Mouse (Mus musculus) CH12.LX (cell line): ENCODE measurements around the gene Olfr619. TPM values are rescaled to one million over a fixed set of nuclear protein-coding genes. Genes with fewer than 3 reads are reported as not detected.

Source experiments
- DNase-seq: peaks from one replicate; pipeline ENCODE4 v3.0.0-alpha.2; 2013; ENCODE audit errors: extremely low read depth
- H3K27ac ChIP-seq: 2 replicates; pipeline ENCODE4 v1.5.1; 2012; ENCODE audit warnings: low read depth, mild to moderate bottlenecking, control low read depth, moderate library complexity; ENCODE audit not compliant: insufficient read depth
- H3K27me3 ChIP-seq: replicated peaks from 2 replicates; pipeline ENCODE3; 2012; ENCODE audit warnings: inconsistent platforms
- H3K36me3 ChIP-seq, 2 experiments: replicated peaks in 1 of 2; 2 replicates each; pipeline versions ENCODE3 to v1.6.1; 2012; ENCODE audit warnings: inconsistent platforms in 1 of 2, low read length in 1 of 2, mild to moderate bottlenecking in 1 of 2, mixed read lengths in 1 of 2, moderate library complexity in 1 of 2; ENCODE audit not compliant: control insufficient read depth in 1 of 2, insufficient read depth in 1 of 2
- H3K4me1 ChIP-seq, 2 experiments: 2 replicates each; pipeline ENCODE4 v1.6.1; 2012; ENCODE audit warnings: inconsistent platforms in 1 of 2, moderate library complexity in 1 of 2; ENCODE audit not compliant: insufficient read depth in 2 of 2, control insufficient read depth in 1 of 2
- H3K4me2 ChIP-seq: 2 replicates; pipeline ENCODE4 v1.6.1; 2012; ENCODE audit warnings: low read depth, mild to moderate bottlenecking, control low read depth; ENCODE audit not compliant: poor library complexity, insufficient read depth, severe bottlenecking
- H3K4me3 ChIP-seq, 3 experiments: fragments of 150-350 bp in 1 of 3; sonication (generic) in 1 of 3; replicated peaks in 1 of 3; 2 replicates each; pipeline versions ENCODE3 to v1.5.1; 2011 to 2012; ENCODE audit warnings: low read depth in 2 of 3, low read length in 2 of 3, mild to moderate bottlenecking in 2 of 3, moderate library complexity in 2 of 3, control low read depth in 1 of 3, improper control_type of control experiment in 1 of 3, inconsistent platforms in 1 of 3, mixed read lengths in 1 of 3; ENCODE audit not compliant: poor library complexity in 1 of 3
- H3K79me2 ChIP-seq: replicated peaks from 2 replicates; pipeline ENCODE4 v1.6.1; 2012; ENCODE audit warnings: mild to moderate bottlenecking, moderate library complexity; ENCODE audit not compliant: control insufficient read depth, poor library complexity, insufficient read depth, severe bottlenecking; ENCODE audit errors: extremely low read depth
- H3K9ac ChIP-seq: 2 replicates; pipeline ENCODE4 v1.6.1; 2012; ENCODE audit warnings: low read depth, mild to moderate bottlenecking, control low read depth, moderate library complexity; ENCODE audit not compliant: insufficient read depth
- H3K9me3 ChIP-seq: replicated peaks from 2 replicates; pipeline ENCODE3; 2012; ENCODE audit warnings: low read length, inconsistent platforms, mixed read lengths
- CHD2 ChIP-seq: IDR thresholded peaks from 2 replicates; pipeline ENCODE4 v1.6.1; 2011; ENCODE audit warnings: low read length, improper control_type of control experiment
- E2F4 ChIP-seq: IDR thresholded peaks from 2 replicates; pipeline ENCODE4 v1.6.1; 2011; ENCODE audit warnings: low read depth, low read length, improper control_type of control experiment; ENCODE audit not compliant: insufficient replicate concordance
- EP300 ChIP-seq: IDR thresholded peaks from 2 replicates; pipeline ENCODE4 v1.6.1; 2011; ENCODE audit warnings: low read length, improper control_type of control experiment
- ETS1 ChIP-seq: conservative IDR thresholded peaks from 2 replicates; pipeline ENCODE4 v1.6.1; 2012; ENCODE audit warnings: low read depth, mild to moderate bottlenecking, inconsistent platforms, low read length, improper control_type of control experiment, moderate library complexity
- GABPA ChIP-seq: IDR thresholded peaks from 2 replicates; pipeline ENCODE4 v1.6.1; 2012; ENCODE audit warnings: low read depth, low read length, improper control_type of control experiment, inconsistent platforms; ENCODE audit not compliant: insufficient replicate concordance
- IRF4 ChIP-seq: IDR thresholded peaks from 2 replicates; pipeline ENCODE4 v1.6.1; 2014; ENCODE audit warnings: low read depth, mild to moderate bottlenecking, inconsistent platforms, low read length, improper control_type of control experiment
- JUN ChIP-seq: IDR thresholded peaks from 2 replicates; pipeline ENCODE4 v1.6.1; 2011; ENCODE audit warnings: low read depth, mild to moderate bottlenecking, low read length, improper control_type of control experiment, moderate library complexity; ENCODE audit not compliant: insufficient read depth
- KAT2A ChIP-seq: IDR thresholded peaks from 2 replicates; pipeline ENCODE4 v1.6.1; 2012; ENCODE audit warnings: low read length, improper control_type of control experiment, inconsistent platforms; ENCODE audit not compliant: insufficient replicate concordance
- MAX ChIP-seq: IDR thresholded peaks from 2 replicates; pipeline ENCODE4 v1.6.1; 2011; ENCODE audit warnings: low read length, improper control_type of control experiment
- MAZ ChIP-seq: IDR thresholded peaks from 2 replicates; pipeline ENCODE4 v1.6.1; 2012; ENCODE audit warnings: low read depth, mild to moderate bottlenecking, inconsistent platforms, low read length, improper control_type of control experiment, moderate library complexity
- MEF2A ChIP-seq: IDR thresholded peaks from 2 replicates; pipeline ENCODE4 v1.6.1; 2014; ENCODE audit warnings: low read depth, mild to moderate bottlenecking, inconsistent platforms, low read length, improper control_type of control experiment, borderline replicate concordance
- MYC ChIP-seq: IDR thresholded peaks from 2 replicates; pipeline ENCODE4 v1.6.1; 2011; ENCODE audit warnings: low read depth, mild to moderate bottlenecking, improper control_type of control experiment, low read length
- NELFE ChIP-seq: IDR thresholded peaks from 2 replicates; pipeline ENCODE4 v1.6.1; 2011; ENCODE audit warnings: low read depth, low read length, improper control_type of control experiment
- RAD21 ChIP-seq: IDR thresholded peaks from 2 replicates; pipeline ENCODE4 v1.6.1; 2011; ENCODE audit warnings: low read depth, mild to moderate bottlenecking, low read length, improper control_type of control experiment, moderate library complexity
- SIN3A ChIP-seq: IDR thresholded peaks from 2 replicates; pipeline ENCODE4 v1.6.1; 2012; ENCODE audit warnings: low read length, improper control_type of control experiment, inconsistent platforms
- SMC3 ChIP-seq: IDR thresholded peaks from 2 replicates; pipeline ENCODE4 v1.6.1; 2011; ENCODE audit warnings: low read depth, low read length, improper control_type of control experiment
- UBTF ChIP-seq: IDR thresholded peaks from 2 replicates; pipeline ENCODE4 v1.6.1; 2012; ENCODE audit warnings: low read depth, mild to moderate bottlenecking, inconsistent platforms, low read length, improper control_type of control experiment, moderate library complexity
- USF1 ChIP-seq: IDR thresholded peaks from 2 replicates; pipeline ENCODE4 v1.6.1; 2014; ENCODE audit warnings: low read depth, mild to moderate bottlenecking, inconsistent platforms, low read length, improper control_type of control experiment
- USF2 ChIP-seq: conservative IDR thresholded peaks from 2 replicates; pipeline ENCODE4 v1.6.1; 2011; ENCODE audit warnings: low read depth, low read length, improper control_type of control experiment
- ZC3H11A ChIP-seq: IDR thresholded peaks from 2 replicates; pipeline ENCODE4 v1.6.1; 2012; ENCODE audit warnings: low read depth, mild to moderate bottlenecking, inconsistent platforms, low read length, improper control_type of control experiment
- ZNF384 ChIP-seq: IDR thresholded peaks from 2 replicates; pipeline ENCODE4 v1.6.1; 2012; ENCODE audit warnings: low read depth, low read length, improper control_type of control experiment, inconsistent platforms
- dilution Hi-C: fragments of 300-500 bp; cut with MboI; formaldehyde crosslinking; loops from 2 replicates; pipeline ENCODE4 v1.14.3; 2020; ENCODE audit warnings: low sequenced_read_pairs; ENCODE audit not compliant: extremely low pct_unique_long_range_greater_than_20kb, extremely low pct_ligation_motif_present
- in situ Hi-C: fragments of 300-500 bp; cut with MboI; formaldehyde crosslinking; loops from 3 replicates; pipeline ENCODE4 v1.14.3; 2019; ENCODE audit warnings: low sequenced_read_pairs, low pct_ligation_motif_present, low pct_unique_long_range_greater_than_20kb, mixed read lengths
- polyA plus RNA-seq: library from polyadenylated mRNA; unstranded; fragments of >175 nt; gene quantifications from 2 replicates; pipeline ENCODE4 v1.2.1, GENCODE M21; 2012; ENCODE audit warnings: low read depth; ENCODE audit not compliant: insufficient read length
- total RNA-seq, 2 experiments: library from RNA; depleted of rRNA; stranded (reverse); fragments of 300-350 nt in 1 of 2; fragments of >200 nt in 1 of 2; gene quantifications; 2 replicates each; pipeline ENCODE4 v1.2.3; 2012 to 2014

Olfr619 gene
- total and polyA plus RNA-seq, 3 experiments: not detected

DNA sequence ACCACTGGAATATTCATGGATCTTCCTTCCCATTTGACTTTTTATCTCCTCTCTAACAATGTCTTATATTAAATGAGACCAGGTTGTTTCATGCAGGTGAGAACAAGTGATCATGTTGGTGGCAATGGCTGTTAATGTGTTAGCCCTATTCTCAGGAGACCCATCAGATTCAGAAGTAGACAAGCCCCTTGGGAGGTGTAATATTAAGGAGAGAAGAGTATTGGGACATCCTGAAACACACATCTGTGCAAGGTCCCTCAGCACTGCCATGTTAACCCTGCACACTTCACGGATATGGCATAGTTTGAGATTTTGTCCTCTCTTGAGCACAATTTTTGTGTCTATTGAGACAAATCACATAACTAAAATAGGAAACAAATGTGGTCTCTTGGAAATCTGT is 42.2 kb downstream of the Olfr619 start, which contains the start of gene Olfr622:
Gene Olfr622, minus strand, starts transcription at position 101 of the 400 bp plus-strand sequence.
- no peak for DNase-seq
- no peaks in the 10 kb centered on the region for H3K79me2 ChIP-seq
- TF ChIP-seq IRF4 (no peak), CHD2 (no peak), ZC3H11A (no peak), ETS1 (no peak), RAD21 (no peak), MYC (no peak), JUN (no peak), UBTF (no peak), SMC3 (no peak), E2F4 (no peak), KAT2A (no peak), SIN3A (no peak), USF2 (no peak), NELFE (no peak), ZNF384 (no peak), GABPA (no peak), USF1 (no peak), MAX (no peak), MEF2A (no peak), MAZ (no peak)
- in situ Hi-C loops: no loop called here
- dilution Hi-C loops: no loop called here
- peaks cover 3% of the 10 kb centered on the region for H3K27me3 ChIP-seq
- H3K4me3 ChIP-seq: no peak within 1 kb of the TSS
- H3K36me3 ChIP-seq: no peaks in the 10 kb centered on the region
- no peak within 1 kb of the TSS for H3K27ac ChIP-seq
- H3K9ac ChIP-seq: no peak within 1 kb of the TSS
- H3K9me3 ChIP-seq: no peaks in the 10 kb centered on the region
- no peak within 1 kb of the TSS for H3K4me2 ChIP-seq
- no peaks in the 10 kb centered on the region for H3K4me1 ChIP-seq

DNA sequence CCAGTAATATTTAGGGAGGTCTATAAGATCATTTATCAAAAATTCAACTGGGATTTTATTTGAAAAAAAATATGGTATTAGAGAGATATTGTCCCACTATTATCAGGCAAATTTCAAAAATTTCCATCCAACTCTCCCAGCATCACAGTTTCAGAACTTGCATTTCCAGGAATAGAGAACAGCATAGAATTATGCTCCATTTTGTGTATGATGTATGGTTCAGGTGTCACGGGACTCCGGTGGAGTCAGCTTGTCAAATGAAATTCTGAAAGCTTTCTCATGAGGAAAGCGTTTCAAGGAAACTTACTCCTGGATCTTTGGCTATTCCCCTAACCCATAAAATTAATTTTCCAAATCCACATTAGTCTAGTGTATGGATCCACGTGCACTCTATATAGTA is 43.7 kb downstream of the Olfr619 start:
- Histone ChIP-seq H3K79me2 (no peaks in the 10 kb centered on the region), H3K27me3 (peaks cover 3% of the 10 kb centered on the region), H3K9me3 (no peaks in the 10 kb centered on the region), H3K4me2 (no peak overlapping the region), H3K4me3 (no peak overlapping the region), H3K27ac (no peak overlapping the region), H3K4me1 (no peaks in the 10 kb centered on the region), H3K36me3 (no peaks in the 10 kb centered on the region), H3K9ac (no peak overlapping the region)
- no peak for TF ChIP-seq SMC3
- TF ChIP-seq EP300: no peak
- no peak for TF ChIP-seq KAT2A
- DNase-seq: no peak
- in situ Hi-C loops (no loop called here), dilution Hi-C loops (no loop called here)

Other genes starting within 250 kb of the Olfr619 start
Only the 20 nearest of the 32 such genes appear.
- gene Olfr606, start 151.5 kb upstream of the Olfr619 start, total RNA-seq (2012; rRNA removed): not detected in 2 replicates
- gene Olfr606, start 151.5 kb upstream of the Olfr619 start, total RNA-seq (2014; rRNA removed): not detected in 2 replicates
- not detected in 2 replicates for gene Olfr606, start 151.5 kb upstream of the Olfr619 start, polyA plus RNA-seq
- gene Olfr607, start 136.4 kb upstream of the Olfr619 start, total RNA-seq (2012; rRNA removed): not detected in 2 replicates
- gene Olfr607, start 136.4 kb upstream of the Olfr619 start, total RNA-seq (2014; rRNA removed): not detected in 2 replicates
- not detected in 2 replicates for gene Olfr607, start 136.4 kb upstream of the Olfr619 start, polyA plus RNA-seq
- not detected in 2 replicates for gene Olfr608, start 130.7 kb upstream of the Olfr619 start, total RNA-seq (2012; rRNA removed)
- not detected in 2 replicates for gene Olfr608, start 130.7 kb upstream of the Olfr619 start, total RNA-seq (2014; rRNA removed)
- not detected in 2 replicates for gene Olfr608, start 130.7 kb upstream of the Olfr619 start, polyA plus RNA-seq
- not detected in 2 replicates for gene Olfr609, start 102.5 kb upstream of the Olfr619 start, total RNA-seq (2012; rRNA removed)
- gene Olfr609, start 102.5 kb upstream of the Olfr619 start, total RNA-seq (2014; rRNA removed): not detected in 2 replicates
- not detected in 2 replicates for gene Olfr609, start 102.5 kb upstream of the Olfr619 start, polyA plus RNA-seq
- not detected in 2 replicates for gene Olfr610, start 88.5 kb upstream of the Olfr619 start, total RNA-seq (2012; rRNA removed)
- gene Olfr610, start 88.5 kb upstream of the Olfr619 start, total RNA-seq (2014; rRNA removed): not detected in 2 replicates
- not detected in 2 replicates for gene Olfr610, start 88.5 kb upstream of the Olfr619 start, polyA plus RNA-seq
- gene Olfr611, start 79.7 kb upstream of the Olfr619 start, total RNA-seq (2012; rRNA removed): not detected in 2 replicates
- not detected in 2 replicates for gene Olfr611, start 79.7 kb upstream of the Olfr619 start, total RNA-seq (2014; rRNA removed)
- not detected in 2 replicates for gene Olfr611, start 79.7 kb upstream of the Olfr619 start, polyA plus RNA-seq
- not detected in 2 replicates for gene Olfr612, start 57.9 kb upstream of the Olfr619 start, total RNA-seq (2012; rRNA removed)
- gene Olfr612, start 57.9 kb upstream of the Olfr619 start, total RNA-seq (2014; rRNA removed): not detected in 2 replicates
- not detected in 2 replicates for gene Olfr612, start 57.9 kb upstream of the Olfr619 start, polyA plus RNA-seq
- not detected in 2 replicates for gene Olfr613, start 52.5 kb upstream of the Olfr619 start, total RNA-seq (2012; rRNA removed)
- gene Olfr613, start 52.5 kb upstream of the Olfr619 start, total RNA-seq (2014; rRNA removed): not detected in 2 replicates
- not detected in 2 replicates for gene Olfr613, start 52.5 kb upstream of the Olfr619 start, polyA plus RNA-seq
- not detected in 2 replicates for gene Olfr615, start 44.5 kb upstream of the Olfr619 start, total RNA-seq (2012; rRNA removed)
- gene Olfr615, start 44.5 kb upstream of the Olfr619 start, total RNA-seq (2014; rRNA removed): not detected in 2 replicates
- not detected in 2 replicates for gene Olfr615, start 44.5 kb upstream of the Olfr619 start, polyA plus RNA-seq
- gene Olfr616, start 31.4 kb upstream of the Olfr619 start, total RNA-seq (2012; rRNA removed): not detected in 2 replicates
- not detected in 2 replicates for gene Olfr616, start 31.4 kb upstream of the Olfr619 start, total RNA-seq (2014; rRNA removed)
- not detected in 2 replicates for gene Olfr616, start 31.4 kb upstream of the Olfr619 start, polyA plus RNA-seq
- gene Olfr617, start 27.5 kb upstream of the Olfr619 start, total RNA-seq (2012; rRNA removed): not detected in 2 replicates
- not detected in 2 replicates for gene Olfr617, start 27.5 kb upstream of the Olfr619 start, total RNA-seq (2014; rRNA removed)
- not detected in 2 replicates for gene Olfr617, start 27.5 kb upstream of the Olfr619 start, polyA plus RNA-seq
- gene Olfr618, start 10.5 kb upstream of the Olfr619 start, total RNA-seq (2012; rRNA removed): not detected in 2 replicates
- gene Olfr618, start 10.5 kb upstream of the Olfr619 start, total RNA-seq (2014; rRNA removed): not detected in 2 replicates
- gene Olfr618, start 10.5 kb upstream of the Olfr619 start, polyA plus RNA-seq: not detected in 2 replicates
- not detected in 2 replicates for gene Olfr620, start 12.0 kb downstream of the Olfr619 start, total RNA-seq (2012; rRNA removed)
- gene Olfr620, start 12.0 kb downstream of the Olfr619 start, total RNA-seq (2014; rRNA removed): not detected in 2 replicates
- not detected in 2 replicates for gene Olfr620, start 12.0 kb downstream of the Olfr619 start, polyA plus RNA-seq
- gene Olfr622, start 42.1 kb downstream of the Olfr619 start, total RNA-seq (2012; rRNA removed): not detected in 2 replicates
- gene Olfr622, start 42.1 kb downstream of the Olfr619 start, total RNA-seq (2014; rRNA removed): not detected in 2 replicates
- gene Olfr622, start 42.1 kb downstream of the Olfr619 start, polyA plus RNA-seq: not detected in 2 replicates
- gene Olfr623, start 63.1 kb downstream of the Olfr619 start, total RNA-seq (2012; rRNA removed): not detected in 2 replicates
- gene Olfr623, start 63.1 kb downstream of the Olfr619 start, total RNA-seq (2014; rRNA removed): not detected in 2 replicates
- not detected in 2 replicates for gene Olfr623, start 63.1 kb downstream of the Olfr619 start, polyA plus RNA-seq
- not detected in 2 replicates for gene Olfr624, start 70.6 kb downstream of the Olfr619 start, total RNA-seq (2012; rRNA removed)
- not detected in 2 replicates for gene Olfr624, start 70.6 kb downstream of the Olfr619 start, total RNA-seq (2014; rRNA removed)
- gene Olfr624, start 70.6 kb downstream of the Olfr619 start, polyA plus RNA-seq: not detected in 2 replicates
- gene Olfr625-ps1, start 82.1 kb downstream of the Olfr619 start, total RNA-seq (2012; rRNA removed): not detected in 2 replicates
- not detected in 2 replicates for gene Olfr625-ps1, start 82.1 kb downstream of the Olfr619 start, total RNA-seq (2014; rRNA removed)
- not detected in 2 replicates for gene Olfr625-ps1, start 82.1 kb downstream of the Olfr619 start, polyA plus RNA-seq
- not detected in 2 replicates for gene Olfr243, start 114.1 kb downstream of the Olfr619 start, total RNA-seq (2012; rRNA removed)
- not detected in 2 replicates for gene Olfr243, start 114.1 kb downstream of the Olfr619 start, total RNA-seq (2014; rRNA removed)
- 0.05 TPM in 1 of 2 replicates, not detected in the other for gene Olfr243, start 114.1 kb downstream of the Olfr619 start, polyA plus RNA-seq
- gene Olfr628, start 129.8 kb downstream of the Olfr619 start, total RNA-seq (2012; rRNA removed): not detected in 2 replicates
- gene Olfr628, start 129.8 kb downstream of the Olfr619 start, total RNA-seq (2014; rRNA removed): not detected in 2 replicates
- not detected in 2 replicates for gene Olfr628, start 129.8 kb downstream of the Olfr619 start, polyA plus RNA-seq
- not detected in 2 replicates for gene Olfr629, start 144.4 kb downstream of the Olfr619 start, total RNA-seq (2012; rRNA removed)
- not detected in 2 replicates for gene Olfr629, start 144.4 kb downstream of the Olfr619 start, total RNA-seq (2014; rRNA removed)
- not detected in 2 replicates for gene Olfr629, start 144.4 kb downstream of the Olfr619 start, polyA plus RNA-seq